Mouse (Mus musculus): ENCODE results near the gene F10. TPM values are rescaled to one million over a fixed set of nuclear protein-coding genes. Genes with fewer than 3 reads are reported as not detected.

Gene F10
- 1 to 10 TPM in 1 of 2 experiments, under 1 TPM in 1; 0.83 to 3.1 TPM for total RNA-seq (2021)
- long read RNA-seq, experiment 1, partial matches to known transcripts = 1 of 1 reads
- long read RNA-seq, experiment 1, other reads (novel, unspliced or antisense) = 0 of 1 reads
- long read RNA-seq, experiment 2, partial matches to known transcripts = 1 of 1 reads
- long read RNA-seq, experiment 2, other reads (novel, unspliced or antisense) = 0 of 1 reads

GRCm38 (mm10) chr8:13037015-13037414 is at the start of gene F10:
F10 (plus strand) TSS chr8:13037308.
- no peak for DNase-seq (ENCODE audit: low spot score in 2 of 2)

DNA sequence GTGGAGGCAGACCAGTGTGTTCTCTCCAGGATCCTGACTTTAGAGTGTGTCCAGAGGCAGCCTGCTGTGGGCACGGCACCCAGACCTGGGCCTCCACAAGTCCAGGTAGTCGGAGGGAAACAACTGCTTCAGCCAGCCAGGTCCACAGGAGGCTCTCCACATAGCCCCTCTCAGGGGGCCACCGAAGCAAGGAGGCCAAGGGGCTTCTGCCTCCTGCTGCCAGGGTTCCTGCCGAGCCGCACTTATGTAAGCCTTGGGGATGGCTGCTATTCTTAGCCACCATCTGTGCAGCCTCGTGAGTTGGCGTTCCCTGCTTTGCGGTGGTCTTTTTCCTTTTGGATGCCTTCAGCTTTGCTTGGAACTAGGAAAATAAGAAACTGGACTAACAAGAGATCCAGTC is 49.5 kb upstream of the F10 start:
- DNase-seq (ENCODE audit: low spot score in 2 of 2) = no peak

DNA sequence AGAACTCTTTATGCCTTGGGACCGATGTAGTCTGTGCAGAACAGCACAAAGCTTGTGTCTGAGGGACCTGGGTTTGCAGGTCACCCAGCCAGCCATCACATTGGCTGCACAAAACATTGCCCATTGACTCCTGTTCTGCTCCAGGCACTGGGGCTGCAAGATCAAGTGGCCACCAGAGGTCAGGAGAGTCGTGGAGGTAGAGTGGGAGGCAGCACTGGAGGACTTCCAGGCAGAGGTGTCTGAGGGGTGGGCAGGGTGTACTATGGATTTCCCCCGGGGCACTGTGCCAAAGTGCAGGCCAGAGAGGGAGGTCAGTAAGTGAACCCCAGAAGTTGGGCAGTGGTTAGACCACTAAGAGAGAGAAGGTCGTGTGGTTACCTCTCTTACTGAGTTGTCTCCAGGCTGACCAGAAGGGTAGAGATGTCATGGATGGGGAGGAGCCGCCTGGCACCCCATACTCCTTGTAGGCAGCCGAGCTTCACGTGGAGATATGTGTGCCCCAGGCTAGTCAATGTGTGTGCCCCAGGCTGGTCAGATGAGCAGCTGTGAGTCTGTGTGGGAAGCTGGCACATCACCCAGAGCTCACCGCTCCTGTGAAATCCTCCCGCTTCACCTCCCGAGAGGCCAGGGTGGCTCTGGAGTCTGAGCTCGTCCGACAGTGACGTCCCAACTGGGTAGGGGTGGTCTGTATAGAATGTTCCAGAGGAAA is 48.2 kb upstream of the F10 start:
- no peak for DNase-seq (ENCODE audit: low spot score in 2 of 2)

GRCm38 (mm10) chr8:12991411-12991810 is 45.7 kb upstream of the F10 start:
- no peak for DNase-seq (ENCODE audit: low spot score in 2 of 2)

- no peak for DNase-seq (ENCODE audit: low spot score in 2 of 2)
Observed at GRCm38 (mm10) chr8:12994468-12994867, 42.6 kb upstream of the F10 start.

- DNase-seq (ENCODE audit: low spot score in 2 of 2) = no peak
Observed at GRCm38 (mm10) chr8:12995481-12995880, 41.6 kb upstream of the F10 start.

DNA sequence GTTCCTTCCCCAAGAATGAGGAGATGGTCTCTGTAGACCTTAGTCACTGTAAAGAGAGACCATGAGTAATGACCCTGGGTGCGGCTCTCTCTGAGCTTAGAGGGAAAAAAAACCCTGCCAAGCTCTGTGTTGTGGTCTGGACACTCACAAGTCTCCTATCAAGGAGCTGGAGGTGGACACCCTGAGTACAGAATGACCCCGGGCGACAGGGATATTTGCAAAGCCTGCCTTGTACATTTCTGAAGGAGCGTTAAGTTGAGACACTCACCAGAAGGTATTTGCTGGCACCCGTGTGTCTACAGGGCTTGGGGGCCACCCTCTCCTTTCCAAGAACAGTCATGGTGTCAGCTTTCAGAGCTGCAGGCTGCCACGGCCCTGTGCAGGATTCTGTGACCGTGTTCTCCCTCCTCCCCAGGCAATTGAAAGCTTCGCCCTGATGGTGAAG is 40.3 kb upstream of the F10 start:
- DNase-seq (ENCODE audit: low spot score in 2 of 2) = no peak

DNA sequence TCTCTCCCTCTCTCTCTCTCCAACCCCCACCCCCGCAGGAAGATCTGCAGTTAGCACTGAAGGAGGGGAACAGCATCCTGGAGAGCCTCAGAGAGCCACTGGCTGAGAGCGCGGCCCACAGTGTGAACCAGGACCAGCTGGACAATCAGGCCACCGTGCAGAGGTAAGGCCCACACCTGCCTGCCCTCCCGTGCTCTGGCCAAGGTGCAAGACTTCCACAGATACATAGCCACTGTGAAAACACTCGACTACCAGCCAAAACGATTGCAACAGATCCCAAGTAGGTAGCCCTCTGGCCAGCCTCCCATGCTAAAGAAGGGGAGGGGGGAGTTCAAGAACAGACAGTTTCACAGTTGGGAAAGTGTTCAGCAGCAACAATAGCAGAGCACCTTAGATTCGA is 38.8 kb upstream of the F10 start:
- no peak for DNase-seq (ENCODE audit: low spot score in 2 of 2)

DNA sequence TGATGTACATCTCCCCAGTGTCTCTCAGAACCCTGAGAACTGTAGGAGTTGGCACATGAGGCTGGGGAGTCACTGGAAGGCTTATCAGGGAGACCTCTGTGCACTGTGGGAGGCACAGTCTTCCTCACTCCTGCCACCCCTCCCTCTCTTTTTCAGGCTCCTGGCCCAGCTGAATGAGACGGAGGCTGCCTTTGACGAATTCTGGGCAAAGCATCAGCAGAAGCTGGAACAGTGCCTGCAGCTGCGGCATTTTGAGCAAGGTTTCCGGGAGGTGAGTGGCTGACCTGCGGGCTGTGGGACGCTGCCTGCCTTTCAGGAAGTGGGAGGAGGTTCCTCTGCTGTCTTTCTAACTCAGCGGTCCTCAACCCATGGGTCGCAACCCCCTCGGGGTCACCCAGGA is 37.3 kb upstream of the F10 start:
- DNase-seq (ENCODE audit: low spot score in 2 of 2) = no peak

DNA sequence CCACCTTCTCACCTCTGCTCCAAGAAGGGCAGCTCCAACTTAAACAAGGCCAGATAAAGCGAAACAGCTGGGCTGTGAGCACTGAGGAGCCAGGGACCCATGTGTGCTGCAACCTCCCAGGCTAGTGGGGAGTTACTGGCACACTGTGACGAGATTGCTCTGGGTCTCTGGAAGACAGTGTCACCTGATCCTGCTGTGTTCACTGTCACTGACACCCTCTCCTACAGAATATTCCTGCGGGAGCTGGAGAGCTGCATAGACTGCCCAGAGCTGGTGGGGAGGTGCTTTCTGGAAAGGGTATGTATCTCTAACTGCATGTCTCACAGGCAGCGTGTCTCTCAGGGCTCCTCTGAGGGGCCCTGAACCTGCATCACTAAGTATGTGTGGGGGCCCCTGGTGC is 29.6 kb upstream of the F10 start:
- DNase-seq (ENCODE audit: low spot score in 2 of 2) = no peak

- no peak for DNase-seq (ENCODE audit: low spot score in 2 of 2)
Observed at GRCm38 (mm10) chr8:13010313-13010712, 26.8 kb upstream of the F10 start.

- no peak for DNase-seq (ENCODE audit: low spot score in 2 of 2)
Observed at GRCm38 (mm10) chr8:13019560-13019959, 17.5 kb upstream of the F10 start.

GRCm38 (mm10) chr8:13021830-13022229 is 15.3 kb upstream of the F10 start:
- DNase-seq (ENCODE audit: low spot score in 2 of 2) = no peak

- DNase-seq (ENCODE audit: low spot score in 2 of 2) = no peak
Observed at GRCm38 (mm10) chr8:13025487-13026224, 11.5 kb upstream of the F10 start, which contains the start of gene F7. F7 (plus strand) TSS chr8:13026034.

DNA sequence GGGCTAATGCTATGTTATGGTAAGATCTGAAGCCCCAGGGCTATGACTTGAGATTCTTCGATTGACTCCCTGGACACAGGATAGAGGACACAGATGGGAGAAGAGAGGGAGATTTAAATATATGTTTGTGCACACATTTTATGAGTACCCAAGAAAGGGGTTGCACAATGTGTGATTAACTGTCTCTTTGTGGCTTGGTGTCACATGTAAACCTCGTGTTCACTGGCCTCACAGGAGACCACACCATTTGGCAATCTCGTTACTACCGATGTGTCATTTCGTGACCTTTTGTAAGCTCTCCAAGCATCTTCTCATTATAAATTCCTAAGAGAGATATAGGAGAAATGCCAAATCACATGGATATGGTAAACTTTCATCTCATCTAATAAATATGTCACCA is 9.5 kb upstream of the F10 start:
- no peak for DNase-seq (ENCODE audit: low spot score in 2 of 2)

DNA sequence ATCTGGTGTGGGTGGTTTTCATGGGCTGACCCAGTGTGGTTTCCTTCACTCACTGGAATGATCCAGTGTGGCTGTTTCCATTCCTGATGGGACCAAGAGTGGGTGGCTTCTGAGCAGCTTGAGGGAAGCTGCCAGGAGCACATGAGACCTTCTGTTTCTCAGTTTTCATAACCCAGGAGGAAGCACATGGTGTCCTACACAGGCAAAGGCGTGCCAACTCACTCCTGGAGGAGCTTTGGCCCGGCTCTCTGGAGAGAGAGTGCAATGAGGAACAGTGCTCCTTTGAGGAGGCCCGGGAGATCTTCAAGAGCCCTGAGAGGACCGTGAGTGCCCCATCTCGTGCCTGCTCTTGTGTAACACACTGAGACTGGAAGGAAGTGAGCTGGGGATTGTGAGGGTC is 8.6 kb upstream of the F10 start:
- DNase-seq (ENCODE audit: low spot score in 2 of 2) = no peak

DNA sequence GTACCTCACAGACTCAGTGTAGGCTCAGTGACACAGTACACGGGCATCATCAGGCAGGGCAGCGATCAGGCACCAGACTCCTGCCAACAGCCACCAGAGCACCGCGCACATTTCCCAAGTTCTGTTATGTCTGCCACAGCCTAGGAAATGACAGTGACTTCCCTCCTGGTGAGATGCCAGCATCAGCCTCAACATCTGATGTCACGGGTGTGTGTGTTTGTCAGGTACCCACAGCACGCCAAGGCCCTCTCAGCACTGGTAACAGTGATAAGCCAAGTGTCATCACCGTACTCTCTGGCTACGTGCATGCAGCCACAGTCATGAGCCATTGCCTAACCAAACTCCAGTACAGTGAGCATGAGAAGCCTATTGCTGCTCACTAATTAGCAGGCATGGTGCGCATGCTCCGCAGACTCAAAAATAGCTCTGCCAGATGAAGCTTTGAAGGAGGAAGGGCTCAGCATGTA is 729 bp upstream of the F10 start:
- no peak for DNase-seq (ENCODE audit: low spot score in 2 of 2)

DNA sequence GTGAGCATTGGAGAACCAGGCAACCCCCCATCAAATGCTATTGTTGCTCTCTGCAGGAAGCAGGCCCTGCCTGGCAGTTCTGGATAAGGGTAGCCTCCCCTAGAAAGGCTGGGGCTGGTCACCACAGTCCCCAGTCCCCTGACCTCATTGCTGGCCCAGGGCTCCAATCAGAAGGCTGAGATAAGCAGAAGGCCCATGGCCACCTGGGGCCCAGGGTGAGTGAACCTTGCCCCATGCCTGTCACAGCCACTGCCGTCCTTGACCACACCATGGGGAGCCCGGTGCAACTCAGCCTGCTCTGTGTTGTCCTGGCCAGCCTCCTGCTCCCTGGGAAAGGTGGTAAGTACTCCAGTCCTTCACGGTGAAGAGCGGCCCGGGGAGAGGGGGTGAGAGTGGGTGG is 461 bp downstream of the F10 start:
- DNase-seq (ENCODE audit: low spot score in 2 of 2) = peak in 1 of 2 experiments; percentile 10

DNA sequence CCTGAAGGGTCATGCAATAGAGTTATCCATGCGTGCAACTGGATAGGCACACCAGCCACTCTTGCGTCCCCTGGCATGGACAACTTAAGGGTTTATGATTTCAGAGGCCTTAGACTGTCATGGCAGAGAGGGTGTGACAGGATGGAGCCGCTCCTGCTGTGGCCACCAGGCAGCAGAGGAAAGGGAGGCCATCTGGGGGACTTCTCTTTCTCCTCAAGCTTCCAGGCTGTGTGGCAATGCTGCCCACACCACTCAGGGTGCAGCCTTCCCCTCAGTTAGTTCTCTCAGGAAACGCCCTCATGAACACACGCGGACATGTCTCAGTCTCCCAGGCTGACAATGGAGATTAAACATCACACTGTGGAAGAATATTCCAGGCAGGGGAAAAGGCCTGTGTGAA is 1.9 kb downstream of the F10 start:
- DNase-seq (ENCODE audit: low spot score in 2 of 2) = no peak

GRCm38 (mm10) chr8:13041459-13041858 is 4.4 kb downstream of the F10 start:
- DNase-seq (ENCODE audit: low spot score in 2 of 2) = no peak

DNA sequence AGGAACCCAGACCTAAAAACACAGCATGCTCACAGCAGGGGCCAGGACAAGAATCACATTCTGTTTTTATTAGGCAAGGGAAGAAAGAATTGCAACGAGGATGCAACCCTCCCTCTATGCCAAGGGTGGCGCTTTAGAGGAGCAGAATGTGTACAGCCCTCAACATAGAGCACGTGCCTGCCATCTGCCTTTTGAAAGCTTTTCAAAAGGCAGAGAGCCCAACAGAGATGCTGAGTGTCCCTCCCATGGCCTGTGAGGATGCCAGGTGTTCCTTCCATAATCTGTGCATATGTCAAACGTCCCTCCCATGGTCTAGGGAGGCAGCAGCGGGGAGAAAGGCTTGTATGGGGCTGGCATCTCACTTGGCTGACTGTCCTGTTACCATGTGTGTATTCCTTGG is 10.5 kb downstream of the F10 start:
- DNase-seq (ENCODE audit: low spot score in 2 of 2) = no peak

GRCm38 (mm10) chr8:13050550-13050949 is 13.4 kb downstream of the F10 start:
- no peak for DNase-seq (ENCODE audit: low spot score in 2 of 2)

Measured in adrenal gland, adult 18-20 months (tissue).